ENCODE assay signal across 10 mouse cellular contexts in the genomic region with DNA sequence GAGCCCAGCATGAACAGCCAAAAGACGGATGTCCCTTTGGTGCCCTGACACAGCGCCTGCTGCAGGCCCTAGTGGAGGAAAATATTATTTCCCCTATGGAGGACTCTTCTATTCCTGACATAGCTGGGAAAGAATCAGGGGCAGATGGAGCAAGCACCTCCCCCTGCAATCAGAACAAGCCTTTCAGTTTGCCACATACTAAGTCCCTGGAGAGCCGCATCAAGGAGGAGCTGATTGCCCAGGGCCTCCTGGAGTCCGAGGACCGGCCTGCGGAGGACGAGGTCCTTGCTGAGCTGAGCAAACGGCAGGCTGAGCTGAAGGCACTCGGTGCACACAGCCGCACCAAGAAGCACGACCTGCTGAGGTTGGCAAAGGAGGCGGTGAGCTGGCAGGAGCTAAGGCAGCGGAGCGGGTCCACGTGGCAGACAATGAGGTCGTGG. TPM values are rescaled to one million over a fixed set of nuclear protein-coding genes. Genes with fewer than 3 reads are reported as not detected.
A peak's percentile ranks its signal among the peaks of the same experiment; 100 is the strongest.
DNase-seq lines count a peak whose midpoint lies in the region; ATAC-seq and TF ChIP-seq lines count a peak whose summit lies in the region.
"Had no signal": no experiment of that assay in that cellular context is flagged by ENCODE, and none has a peak within 500 bp of the region (broad histone marks: within the 10 kb centered on the region; RNA-seq: fewer than 3 reads in every experiment).

No protein-coding gene starts in this region.

- H3K27ac ChIP-seq in forebrain, embryonic 12.5 days, result no peak overlapping the region
- no peak overlapping the region for H3K27ac ChIP-seq in forebrain, embryonic 11.5 days (ENCODE audit: low read depth, low read length)
- no peak overlapping the region for H3K27ac ChIP-seq in kidney, postnatal 0 days
- H3K27ac ChIP-seq: limb, embryonic 12.5 days had no signal

- no peaks in the 10 kb centered on the region for H3K27me3 ChIP-seq in forebrain, embryonic 12.5 days
- no peaks in the 10 kb centered on the region for H3K27me3 ChIP-seq in forebrain, embryonic 11.5 days (ENCODE audit: control insufficient read depth, insufficient read depth, low read length)
- H3K27me3 ChIP-seq in kidney, postnatal 0 days (ENCODE audit: insufficient read depth, low read length), result no peaks in the 10 kb centered on the region

- no peak overlapping the region for H3K4me3 ChIP-seq in forebrain, embryonic 12.5 days (replicated peaks)
- no peak overlapping the region for H3K4me3 ChIP-seq in forebrain, embryonic 11.5 days (ENCODE audit: low read depth, low read length)
- H3K4me3 ChIP-seq in kidney, postnatal 0 days (replicated peaks; ENCODE audit: low read depth, low read length), result no peak overlapping the region
- H3K4me3 ChIP-seq: limb, embryonic 12.5 days had no signal

- TF ChIP-seq CTCF in kidney, postnatal 0 days (IDR thresholded peaks at IDR 0.05; ENCODE audit: low read depth), result peak; percentile 45; the same call in 1 of the 2 replicates

- H3K9me3 ChIP-seq in forebrain, embryonic 12.5 days, result no peaks in the 10 kb centered on the region
- no peaks in the 10 kb centered on the region for H3K9me3 ChIP-seq in forebrain, embryonic 11.5 days (ENCODE audit: control insufficient read depth, low read length)
- H3K9me3 ChIP-seq in kidney, postnatal 0 days (replicated peaks; ENCODE audit: low read length), result no peaks in the 10 kb centered on the region
- H3K9me3 ChIP-seq: limb, embryonic 12.5 days had no signal

- H3K4me2 ChIP-seq in forebrain, embryonic 12.5 days, result peak overlapping the region; percentile 17; the same call in 1 of the 2 replicates
- no peak overlapping the region for H3K4me2 ChIP-seq in forebrain, embryonic 11.5 days (ENCODE audit: low read depth, low read length, severe bottlenecking)
- H3K4me2 ChIP-seq in kidney, postnatal 0 days (ENCODE audit: low read length), result no peak overlapping the region
- H3K4me2 ChIP-seq: limb, embryonic 12.5 days had no signal

- 48% methylated on average over 16 of the region's 16 CpGs for WGBS in forebrain, embryonic 12.5 days
- WGBS in forebrain, embryonic 11.5 days, result 48% methylated on average over 16 of the region's 16 CpGs
- 40% methylated on average over 16 of the region's 16 CpGs for WGBS in kidney, postnatal 0 days

- H3K36me3 ChIP-seq in forebrain, embryonic 12.5 days (replicated peaks), result no peaks in the 10 kb centered on the region
- no peaks in the 10 kb centered on the region for H3K36me3 ChIP-seq in forebrain, embryonic 11.5 days (ENCODE audit: control insufficient read depth, insufficient read depth, low read length)
- no peaks in the 10 kb centered on the region for H3K36me3 ChIP-seq in kidney, postnatal 0 days (ENCODE audit: insufficient read depth, low read length)
- H3K36me3 ChIP-seq: limb, embryonic 12.5 days had no signal

- H3K4me1 ChIP-seq in forebrain, embryonic 12.5 days, result peaks cover 3% of the 10 kb centered on the region; the same call in 1 of the 2 replicates
- no peaks in the 10 kb centered on the region for H3K4me1 ChIP-seq in forebrain, embryonic 11.5 days (replicated peaks; ENCODE audit: control insufficient read depth, insufficient read depth, low read length)
- no peaks in the 10 kb centered on the region for H3K4me1 ChIP-seq in kidney, postnatal 0 days (replicated peaks; ENCODE audit: insufficient read depth, low read length)
- H3K4me1 ChIP-seq: limb, embryonic 12.5 days had no signal

- no peak overlapping the region for H3K9ac ChIP-seq in forebrain, embryonic 12.5 days
- H3K9ac ChIP-seq in forebrain, embryonic 11.5 days (ENCODE audit: low read length), result no peak overlapping the region
- no peak overlapping the region for H3K9ac ChIP-seq in kidney, postnatal 0 days (ENCODE audit: low read depth, low read length)
- H3K9ac ChIP-seq: limb, embryonic 12.5 days had no signal

- no peak for ATAC-seq in forebrain, embryonic 12.5 days (ENCODE audit: low FRiP score)
- ATAC-seq in forebrain, embryonic 11.5 days (replicated peaks; ENCODE audit: low FRiP score), result no peak
- ATAC-seq in kidney, postnatal 0 days (replicated peaks; ENCODE audit: low FRiP score, low read depth), result no peak

- DNase-seq in forebrain, embryonic 11.5 days (ENCODE audit: low spot score), result no peak
- peak; percentile 9 for DNase-seq in right cerebral cortex, postnatal 4 days
- no peak for DNase-seq in right cerebral cortex, postnatal 14 days
- DNase-seq in kidney, postnatal 0 days (ENCODE audit: low spot score), result no peak
- no peak for DNase-seq in urinary bladder, adult 18-20 months (ENCODE audit: low spot score in 2 of 2)
- DNase-seq in frontal cortex, adult 2 months (ENCODE audit: extremely low spot score in 1 of 2, low spot score in 1 of 2), result no peak
- DNase-seq in right cerebral cortex, postnatal 25 days, result no peak

RNA-seq across cellular contexts. Expression of a gene that starts 23.3 kb away (rescaled TPM):
- 266 and 279 TPM in 2 replicates for polyA plus RNA-seq in forebrain, embryonic 12.5 days (2016; fragmentation: Nextera tagmentation; extraction: Ambion mirVana)
- 297 and 311 TPM in 2 replicates for polyA plus RNA-seq in forebrain, embryonic 11.5 days (2014; fragmentation: Nextera tagmentation; extraction: Ambion mirVana)
- 146 and 152 TPM in 2 replicates for polyA plus RNA-seq in kidney, postnatal 0 days (2015; fragmentation: Nextera tagmentation; extraction: Ambion mirVana)
- polyA plus RNA-seq in frontal cortex, adult 2 months (2012; rRNA removed), result 164 and 174 TPM in 2 replicates

RNA-seq across cellular contexts. Expression of a gene that starts 35.2 kb away (rescaled TPM):
- 0.11 and 0.82 TPM in 2 replicates for polyA plus RNA-seq in forebrain, embryonic 12.5 days (2016; fragmentation: Nextera tagmentation; extraction: Ambion mirVana)
- polyA plus RNA-seq in forebrain, embryonic 11.5 days (2014; fragmentation: Nextera tagmentation; extraction: Ambion mirVana), result 0.16 and 0.21 TPM in 2 replicates
- polyA plus RNA-seq in kidney, postnatal 0 days (2015; fragmentation: Nextera tagmentation; extraction: Ambion mirVana), result 0.09 and 0.12 TPM in 2 replicates
- polyA plus RNA-seq in frontal cortex, adult 2 months (2012; rRNA removed), result 12.0 and 13.4 TPM in 2 replicates
- polyA plus RNA-seq: small intestine, adult 2 months had no signal
